7 mouse cellular contexts compared by ENCODE assay signal in the genomic region with DNA sequence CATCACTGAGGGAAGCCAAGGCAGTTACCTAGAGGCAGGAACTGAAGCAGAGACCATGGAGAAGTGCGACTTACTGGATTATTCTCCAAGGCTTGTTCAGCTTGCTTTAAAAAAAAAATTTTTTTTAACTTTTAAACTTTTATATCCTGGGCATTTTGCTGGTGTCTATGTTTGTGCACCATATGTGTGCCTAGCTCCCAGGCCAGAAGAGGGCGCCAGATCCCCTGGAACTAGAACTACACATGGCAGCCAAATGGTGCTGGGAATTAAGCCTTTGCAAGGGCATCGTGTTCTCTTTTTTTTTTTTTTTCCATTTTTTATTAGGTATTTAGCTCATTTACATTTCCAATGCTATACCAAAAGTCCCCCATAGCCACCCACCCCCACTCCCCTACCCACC.
DNase-seq lines count a peak whose midpoint lies in the region; TF ChIP-seq lines count a peak whose summit lies in the region.
"Not testable (repeated sequence)": the region's sequence is repeated elsewhere in the genome, so short reads cannot be mapped to it uniquely, and the experiment has no call there.

No protein-coding gene starts in this region.

- not testable (repeated sequence) for H3K27me3 ChIP-seq in thymus, adult 2 months (ENCODE audit: control insufficient read depth, insufficient read depth, low read length)

- H3K27ac ChIP-seq in thymus, adult 2 months (ENCODE audit: control insufficient read depth, insufficient read depth, low read length) = not testable (repeated sequence)

- 58% methylated on average over 2 of the region's 3 CpGs for WGBS in thymus, adult 2 months

- TF ChIP-seq CTCF in thymus, adult 2 months (IDR thresholded peaks at IDR 0.05; ENCODE audit: borderline replicate concordance, control insufficient read depth, extremely low read depth, insufficient read depth, low read length, poor library complexity) = not testable (repeated sequence)

- H3K4me3 ChIP-seq in thymus, adult 2 months (ENCODE audit: control insufficient read depth, insufficient read depth, low read length) = not testable (repeated sequence)

- not testable (repeated sequence) for H3K4me1 ChIP-seq in thymus, adult 2 months (replicated peaks; ENCODE audit: control insufficient read depth, insufficient read depth, low read length)

- not testable (repeated sequence) for TF ChIP-seq POLR2A in thymus, adult 2 months (IDR thresholded peaks at IDR 0.05; ENCODE audit: control insufficient read depth, extremely low read depth, insufficient read depth, low read length, poor library complexity)

- peak; percentile 14 for DNase-seq in A20 (ENCODE audit: low read depth, low spot score)
- DNase-seq in R1 (ENCODE audit: low read depth, low spot score) = peak; percentile 6
- peak; percentile 15 for DNase-seq in adrenal gland, postnatal 25 days
- peak; percentile 3 for DNase-seq in gastrocnemius, postnatal 10 days
- DNase-seq in kidney, postnatal 25 days = peak; percentile 25 to 33
- peak; percentile 16 for DNase-seq in lung, postnatal 36 days
- peak; percentile 3 for DNase-seq in thymus, adult 2 months

- H3K36me3 ChIP-seq in thymus, adult 2 months (ENCODE audit: control insufficient read depth, insufficient read depth, low read length) = not testable (repeated sequence)
